Mouse (Mus musculus) v-Abl transformed pro-B cells (cell line): ENCODE results near the gene Tfe3.

ENCODE experiments used
- in situ Hi-C, 2 experiments: fragments of 400-800 bp; cut with MboI; formaldehyde crosslinking; loops; one replicate each; pipeline ENCODE4 v1.15.1; 2025; ENCODE audit not compliant: unreplicated experiment in 2 of 2

Tfe3 gene

GRCm38 (mm10) chrX:7745429-7745828, 16.9 kb upstream of the Tfe3 start:
- in situ Hi-C loops: loop anchor here (5.0 to 10.0 kb wide), 2 partner anchors 47 to 49 kb away; no protein-coding TSS in a partner anchor

GRCm38 (mm10) chrX:7750432-7751116, 11.8 kb upstream of the Tfe3 start, which contains the start of gene Ccdc120:
Ccdc120 (minus strand) TSS chrX:7750905.
- in situ Hi-C loops: loop anchor here in 1 of 2 experiments (5.0 kb wide), 1 partner anchor 267 kb away; the partner anchor contains the start of gene Glod5

GRCm38 (mm10) chrX:7753627-7754026, 8.7 kb upstream of the Tfe3 start:
- in situ Hi-C loops: loop anchor here in 1 of 2 experiments (5.0 kb wide), 1 partner anchor 264 kb away; the partner anchor contains the start of gene Glod5

GRCm38 (mm10) chrX:7762921-7763197, 499 bp downstream of the Tfe3 start:
- in situ Hi-C loops: no loop called here

DNA sequence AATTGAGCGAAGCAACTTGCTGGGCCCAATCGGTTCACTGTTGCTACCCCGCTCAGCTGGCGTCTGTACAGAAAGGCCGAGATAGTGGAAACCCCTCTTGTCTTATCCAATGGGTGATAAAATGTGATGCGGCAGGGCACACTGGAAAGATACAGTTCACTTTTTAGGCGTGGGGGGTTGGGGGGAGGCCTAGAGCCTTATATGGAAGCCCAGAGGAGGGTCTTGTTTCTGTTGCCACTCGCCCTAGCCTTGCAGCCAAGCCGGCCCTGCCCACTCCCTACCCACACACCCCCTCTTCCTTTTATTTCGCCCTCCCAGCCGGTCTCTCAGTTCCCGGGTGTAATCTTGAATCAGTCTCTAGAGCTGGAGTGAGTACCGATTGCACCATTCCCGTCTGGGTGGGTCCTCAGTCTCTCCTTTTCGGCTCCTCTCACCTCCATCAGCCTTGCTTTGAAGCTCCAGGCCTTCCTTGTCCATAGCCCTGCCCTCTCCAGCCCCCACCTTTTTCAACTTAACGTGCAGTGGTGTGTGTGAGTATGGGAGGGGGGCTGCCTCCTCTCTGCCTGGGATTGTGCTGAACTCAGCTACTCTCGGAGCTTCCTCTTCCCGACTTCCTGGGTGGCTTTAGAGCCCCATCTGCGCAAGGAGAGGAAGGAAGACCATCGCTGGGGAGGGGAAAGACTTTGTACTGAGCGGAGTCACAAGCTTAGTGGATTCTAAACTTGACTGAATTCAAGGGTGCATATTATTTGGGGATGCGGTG, 1.5 kb downstream of the Tfe3 start:
- in situ Hi-C loops: no loop called here

- in situ Hi-C loops: no loop called here
Measured at GRCm38 (mm10) chrX:7764657-7765280, 2.4 kb downstream of the Tfe3 start.

- in situ Hi-C loops: no loop called here
Measured at GRCm38 (mm10) chrX:7765281-7765670, 2.9 kb downstream of the Tfe3 start.

GRCm38 (mm10) chrX:7765764-7766163, 3.4 kb downstream of the Tfe3 start:
- in situ Hi-C loops: no loop called here

DNA sequence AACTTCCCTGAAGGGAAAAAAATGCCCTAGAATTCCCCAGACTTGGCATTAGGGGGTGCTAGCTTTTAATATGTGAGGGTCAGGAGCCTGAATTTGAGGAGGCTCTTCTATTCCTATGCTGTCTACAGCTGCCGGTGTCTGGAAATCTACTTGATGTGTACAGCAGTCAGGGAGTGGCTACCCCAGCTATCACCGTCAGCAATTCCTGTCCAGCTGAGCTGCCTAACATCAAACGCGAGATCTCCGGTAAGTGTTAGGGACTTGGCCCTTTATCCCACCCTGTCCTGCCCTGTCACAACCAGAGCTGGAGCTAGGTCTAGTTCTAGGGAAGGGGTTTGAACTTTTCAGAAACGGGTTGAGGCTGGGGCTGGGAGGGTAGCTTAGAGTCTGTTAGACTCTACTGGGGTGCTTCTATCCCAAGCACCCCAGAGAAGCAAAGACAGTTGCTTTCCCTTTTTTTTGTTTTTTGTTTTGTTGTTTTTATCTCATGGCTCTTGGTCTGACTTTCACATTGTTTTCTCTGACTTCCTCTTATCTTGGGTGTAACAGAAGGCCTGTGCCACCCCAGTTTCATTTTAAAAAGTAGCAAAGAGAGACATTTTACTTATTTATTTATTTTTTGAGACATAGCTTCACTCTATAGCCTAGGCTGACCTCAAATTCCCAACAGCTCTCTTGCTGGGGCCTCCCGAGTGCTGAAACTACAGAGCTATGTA, 7.1 kb downstream of the Tfe3 start:
- in situ Hi-C loops: loop anchor here in 1 of 2 experiments (10.0 kb wide), 1 partner anchor 345 kb away; no protein-coding TSS in a partner anchor

DNA sequence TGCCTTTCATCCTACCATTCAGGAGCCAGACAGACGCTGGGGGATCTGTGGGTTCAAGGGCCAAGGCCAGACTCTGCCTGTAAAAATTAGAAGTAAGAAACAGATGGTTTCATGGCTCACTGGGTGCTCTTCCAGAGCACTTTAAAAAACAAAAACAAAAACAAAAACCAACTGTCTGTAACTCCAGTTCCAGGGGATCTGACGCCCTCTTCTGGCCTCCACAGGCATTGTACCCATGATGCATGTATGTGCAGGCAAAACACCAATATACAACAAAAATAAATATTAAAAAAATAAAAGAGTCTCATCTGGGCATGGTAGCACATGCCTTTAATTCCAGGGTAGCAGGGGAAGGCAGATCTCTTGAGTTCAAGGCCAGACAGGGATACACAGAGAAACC, 10.4 kb downstream of the Tfe3 start:
- in situ Hi-C loops: loop anchor here in 1 of 2 experiments (10.0 kb wide), 1 partner anchor 348 kb away; no protein-coding TSS in a partner anchor

GRCm38 (mm10) chrX:7775501-7776205, 13.3 kb downstream of the Tfe3 start:
- in situ Hi-C loops: loop anchor here in 1 of 2 experiments (10.0 to 25.0 kb wide), 2 partner anchors 351 to 1513 kb away; no protein-coding TSS in a partner anchor

DNA sequence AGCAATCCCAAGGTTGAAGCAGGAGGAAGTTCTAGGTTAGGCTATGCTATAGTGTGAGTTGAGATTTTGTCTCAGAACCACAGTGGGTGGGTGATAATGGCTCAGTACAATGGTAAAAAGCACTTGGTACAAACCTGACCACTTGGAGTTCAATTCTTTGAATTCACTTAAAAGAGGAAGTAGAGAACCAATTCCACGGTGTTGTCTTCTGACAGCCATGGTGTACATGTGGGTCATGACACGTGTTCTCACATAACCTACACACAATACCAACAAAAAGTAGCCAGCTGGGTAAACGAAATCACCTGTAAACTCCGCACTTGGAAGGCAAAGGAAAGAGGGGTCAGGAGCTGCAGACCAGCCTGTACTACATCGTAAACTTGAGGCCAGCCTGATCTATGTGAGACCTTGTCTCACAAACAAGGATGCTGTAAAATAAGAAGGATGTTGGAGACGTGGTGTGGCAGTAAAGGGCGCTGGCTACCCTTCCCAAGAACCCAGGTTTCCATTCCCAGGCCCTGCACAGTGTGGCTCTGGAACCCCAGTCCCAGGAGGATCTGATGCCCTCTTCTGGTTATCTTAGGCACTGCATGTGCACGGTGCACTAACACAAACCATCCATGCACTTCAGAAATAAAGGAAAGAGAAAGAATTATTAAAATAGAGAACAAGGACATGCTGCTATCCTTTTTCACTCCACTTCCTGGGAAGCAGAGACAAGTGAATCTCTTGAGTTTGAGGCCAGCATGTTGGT, 14.1 kb downstream of the Tfe3 start:
- in situ Hi-C loops: loop anchor here in 1 of 2 experiments (10.0 to 25.0 kb wide), 2 partner anchors 352 to 1514 kb away; no protein-coding TSS in a partner anchor

DNA sequence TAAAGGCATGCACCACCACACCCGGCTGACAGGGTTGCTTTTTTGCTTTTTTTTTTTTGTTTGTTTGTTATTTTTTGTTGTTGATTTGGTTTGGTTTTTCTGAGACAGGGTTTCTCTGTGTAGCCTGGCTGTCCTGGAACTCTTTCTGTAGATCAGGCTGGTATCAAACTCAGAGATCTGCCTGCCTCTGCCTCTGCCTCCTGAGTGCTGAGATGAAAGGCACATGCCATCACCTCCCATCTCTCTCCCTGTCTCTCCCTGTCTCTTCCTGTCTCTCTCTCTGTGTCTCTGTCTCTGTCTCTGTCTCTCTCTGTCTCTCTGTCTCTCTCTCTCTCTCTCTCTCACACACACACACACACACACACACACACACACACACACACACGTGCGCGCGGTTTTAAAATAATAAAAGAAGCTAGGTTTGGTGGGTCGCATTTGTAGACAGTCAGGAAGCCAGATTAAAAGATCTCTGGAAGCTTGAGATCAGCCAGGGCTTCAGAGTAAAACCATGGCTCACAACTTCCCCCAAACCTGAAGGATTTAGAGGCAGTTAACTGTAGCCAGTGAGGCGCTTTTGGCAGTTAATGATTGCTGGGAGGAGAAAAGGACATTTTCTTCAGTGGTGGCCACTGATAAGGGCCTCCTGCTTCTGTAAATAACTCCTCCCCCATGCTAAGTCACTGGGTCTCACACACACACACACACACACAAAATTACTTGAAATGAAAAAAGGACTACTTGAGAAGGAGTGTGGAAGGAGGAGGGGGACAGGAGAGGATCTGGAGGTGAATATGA, 16.3 kb downstream of the Tfe3 start:
- in situ Hi-C loops: loop anchor here in 1 of 2 experiments (10.0 to 25.0 kb wide), 2 partner anchors 354 to 1516 kb away; no protein-coding TSS in a partner anchor

DNA sequence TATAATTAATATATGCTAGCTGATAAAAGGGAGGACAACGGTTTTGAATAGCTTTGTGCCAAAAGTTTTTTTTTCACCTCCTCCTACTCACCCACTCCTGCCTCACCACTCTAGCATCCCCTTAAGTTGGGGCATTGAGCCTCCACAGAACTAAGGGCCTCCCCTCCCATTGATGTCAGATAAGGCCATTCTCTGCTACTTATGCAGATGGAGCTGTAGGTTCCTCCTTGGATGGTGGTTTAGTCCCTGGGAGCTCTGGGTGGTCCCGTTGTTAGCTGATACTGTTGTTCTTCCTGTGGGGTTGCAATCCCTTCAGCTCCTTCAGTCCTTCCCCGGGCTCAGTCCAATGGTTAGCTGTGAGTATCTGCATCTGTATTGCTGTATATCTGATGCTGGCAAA, 16.9 kb downstream of the Tfe3 start:
- in situ Hi-C loops: loop anchor here in 1 of 2 experiments (10.0 to 25.0 kb wide), 2 partner anchors 354 to 1517 kb away; no protein-coding TSS in a partner anchor

DNA sequence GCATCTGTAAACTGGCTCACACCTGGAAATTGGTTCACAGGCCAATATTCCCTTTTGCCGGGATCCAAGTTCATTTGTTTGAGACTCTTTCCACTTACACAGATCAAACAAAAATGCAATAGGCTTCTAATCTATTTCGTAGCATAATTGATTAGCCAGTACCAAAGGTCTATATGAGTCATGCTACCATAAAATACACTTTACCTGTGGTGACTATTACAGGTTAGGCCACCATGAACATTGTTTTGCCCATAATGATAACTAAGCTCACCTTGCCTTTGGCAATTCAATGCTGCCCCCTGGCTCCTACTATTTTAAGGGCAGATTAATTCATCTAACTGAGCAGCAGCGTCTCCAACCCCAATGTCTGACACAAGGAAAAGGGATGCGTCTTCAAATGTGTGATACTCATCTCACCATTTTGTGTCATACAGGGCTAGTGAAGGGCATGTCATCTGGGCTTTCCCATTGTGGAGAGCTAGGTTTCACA, 20.3 kb downstream of the Tfe3 start:
- in situ Hi-C loops: loop anchor here in 1 of 2 experiments (25.0 kb wide), 1 partner anchor 1520 kb away; no protein-coding TSS in a partner anchor

DNA sequence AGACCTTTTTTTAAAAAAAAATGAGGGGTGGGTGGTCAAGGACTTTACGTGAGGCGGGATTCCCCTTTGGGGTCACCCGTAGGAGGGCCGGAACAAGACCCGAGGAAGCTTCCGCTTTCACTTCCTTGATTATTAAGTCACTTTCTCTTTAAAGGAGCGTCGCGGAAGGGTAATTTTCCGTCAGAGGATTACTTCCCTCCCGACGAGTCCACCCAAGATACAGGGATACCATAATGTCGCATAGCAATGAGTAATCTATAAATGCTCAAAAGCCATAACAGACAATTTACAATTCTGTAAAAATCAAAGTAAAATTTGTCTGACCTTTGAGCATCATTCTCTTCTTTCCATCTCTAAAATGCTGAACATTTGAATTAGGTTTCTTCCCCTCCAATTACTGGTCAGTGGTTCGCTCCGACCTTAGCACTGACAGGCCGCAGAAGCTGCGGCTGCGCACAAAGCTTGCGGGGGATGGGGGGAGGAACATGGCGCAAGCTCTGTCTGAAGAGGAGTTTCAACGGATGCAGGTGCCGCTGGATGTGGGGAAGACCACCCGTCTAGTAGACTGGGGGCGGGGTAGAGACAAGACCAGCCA, 27.3 kb downstream of the Tfe3 start, which contains the start of gene Gripap1:
Gene Gripap1 (plus strand): TSS at position 224 of the 595 bp plus-strand sequence.
- in situ Hi-C loops: loop anchor here (5.0 to 25.0 kb wide), 3 partner anchors 42 to 1527 kb away; no protein-coding TSS in a partner anchor

- in situ Hi-C loops: loop anchor here (5.0 to 25.0 kb wide), 3 partner anchors 43 to 1528 kb away; no protein-coding TSS in a partner anchor
Measured at GRCm38 (mm10) chrX:7790309-7790708, 27.9 kb downstream of the Tfe3 start.
